Mouse (Mus musculus) thymus, postnatal 10 days (tissue): Measurements from ENCODE around the gene Dock2.
"Not testable (repeated sequence)": the region's sequence is repeated elsewhere in the genome, so short reads cannot be mapped to it uniquely, and the experiment has no call there.

Source experiments
- DNase-seq, 2 experiments: peaks; one replicate each; pipeline ENCODE4 v3.0.0; 2021; ENCODE audit warnings: low spot score in 2 of 2

Dock2 gene

GRCm38 (mm10) chr11:34783587-34784043 lies at the start of gene Dock2:
Gene Dock2 (minus strand): TSS chr11:34783892.
- peak; percentile 76 to 77 for DNase-seq

GRCm38 (mm10) chr11:34832678-34833077 lies 49.0 kb upstream of the Dock2 start:
- no peak for DNase-seq

- no peak for DNase-seq
Observed at GRCm38 (mm10) chr11:34827803-34828202, 44.1 kb upstream of the Dock2 start.

GRCm38 (mm10) chr11:34826940-34827339 lies 43.2 kb upstream of the Dock2 start:
- no peak for DNase-seq

GRCm38 (mm10) chr11:34824791-34825190 lies 41.1 kb upstream of the Dock2 start:
- no peak for DNase-seq

- peak in 1 of 2 experiments; percentile 35 for DNase-seq
Observed at GRCm38 (mm10) chr11:34814767-34815166, 31.1 kb upstream of the Dock2 start.

- no peak for DNase-seq
Observed at GRCm38 (mm10) chr11:34814319-34814718, 30.6 kb upstream of the Dock2 start.

GRCm38 (mm10) chr11:34805026-34805425 lies 21.3 kb upstream of the Dock2 start:
- not testable (repeated sequence) for DNase-seq

- DNase-seq: not testable (repeated sequence)
Observed at GRCm38 (mm10) chr11:34798066-34798465, 14.4 kb upstream of the Dock2 start.

- peak in 1 of 2 experiments; percentile 77 for DNase-seq
Observed at GRCm38 (mm10) chr11:34796097-34796496, 12.4 kb upstream of the Dock2 start.

GRCm38 (mm10) chr11:34791872-34792271 lies 8.2 kb upstream of the Dock2 start:
- DNase-seq: peak in 1 of 2 experiments; percentile 27

GRCm38 (mm10) chr11:34784864-34785263 lies 1.2 kb upstream of the Dock2 start:
- DNase-seq: no peak

GRCm38 (mm10) chr11:34782516-34783430 lies 919 bp downstream of the Dock2 start:
- peak; percentile 82 to 83 for DNase-seq

GRCm38 (mm10) chr11:34780786-34781185 lies 2.9 kb downstream of the Dock2 start:
- DNase-seq: no peak

- DNase-seq: no peak
Observed at GRCm38 (mm10) chr11:34779966-34780365, 3.7 kb downstream of the Dock2 start.

- DNase-seq: no peak
Observed at GRCm38 (mm10) chr11:34778351-34778750, 5.3 kb downstream of the Dock2 start.

- no peak for DNase-seq
Observed at GRCm38 (mm10) chr11:34777529-34777928, 6.2 kb downstream of the Dock2 start.

GRCm38 (mm10) chr11:34776054-34776453 lies 7.6 kb downstream of the Dock2 start:
- DNase-seq: no peak

GRCm38 (mm10) chr11:34774636-34775035 lies 9.1 kb downstream of the Dock2 start:
- no peak for DNase-seq

- DNase-seq: no peak
Observed at GRCm38 (mm10) chr11:34773304-34773895, 10.3 kb downstream of the Dock2 start.

GRCm38 (mm10) chr11:34771221-34771986 lies 12.3 kb downstream of the Dock2 start:
- peak in 1 of 2 experiments; percentile 27 for DNase-seq

GRCm38 (mm10) chr11:34770666-34771065 lies 13.0 kb downstream of the Dock2 start:
- DNase-seq: peak in 1 of 2 experiments; percentile 30
